Mouse (Mus musculus) heart, postnatal 0 days (tissue): ENCODE measurements around the gene Elp6.
"Not testable (repeated sequence)": the region's sequence is repeated elsewhere in the genome, so short reads cannot be mapped to it uniquely, and the experiment has no call there.

ENCODE experiments used
- CTCF ChIP-seq: IDR thresholded peaks from 2 replicates; pipeline ENCODE4 v1.5.1; 2016; ENCODE audit warnings: antibody characterized with exemption, control low read depth, low read depth
- EP300 ChIP-seq: IDR thresholded peaks from 2 replicates; pipeline ENCODE4 v1.6.1; 2016; ENCODE audit warnings: antibody characterized with exemption, low read depth

DNA sequence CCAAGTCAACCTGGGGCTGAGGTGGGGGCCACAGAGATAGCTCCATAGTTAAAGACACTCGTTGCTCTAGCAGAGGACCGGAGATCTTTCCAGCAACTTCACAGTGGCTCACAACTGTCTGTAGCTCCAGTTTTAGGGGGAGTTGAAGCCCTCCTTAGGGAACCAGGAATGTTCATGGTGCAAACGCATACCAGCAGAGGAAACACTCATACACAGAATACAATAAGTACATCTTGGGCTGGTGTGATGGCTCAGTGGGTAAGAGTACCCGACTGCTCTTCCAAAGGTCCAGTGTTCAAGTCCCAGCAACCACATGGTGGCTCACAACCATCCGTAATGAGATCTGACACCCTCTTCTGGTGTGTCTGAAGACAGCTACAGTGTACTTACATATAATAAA is 25.9 kb downstream of the Elp6 start:
- TF ChIP-seq CTCF, EP300: not testable (repeated sequence)
